Mouse (Mus musculus) small intestine, adult 2 months (tissue): ENCODE measurements at regions not wholly inside any gene's neighbourhood (a gene's known extent, or its start where the extent isn't known, plus 50 kb on each side); places are given as distances from the start of the nearest gene placed in this dataset.

Source experiments
- CTCF ChIP-seq: fragments of 200-500 bp; IDR thresholded peaks from 2 replicates; pipeline ENCODE4 v1.5.1; 2012; ENCODE audit warnings: low read depth, mild to moderate bottlenecking, control low read depth, inconsistent platforms, low read length, moderate library complexity, mixed read lengths; ENCODE audit not compliant: insufficient replicate concordance, insufficient read length; ENCODE audit errors: extremely low read depth
- POLR2A ChIP-seq: fragments of 200-500 bp; IDR thresholded peaks from 2 replicates; pipeline ENCODE4 v1.6.1; 2012; ENCODE audit warnings: low read depth, mild to moderate bottlenecking, control low read depth, inconsistent platforms, low read length, moderate library complexity

DNA sequence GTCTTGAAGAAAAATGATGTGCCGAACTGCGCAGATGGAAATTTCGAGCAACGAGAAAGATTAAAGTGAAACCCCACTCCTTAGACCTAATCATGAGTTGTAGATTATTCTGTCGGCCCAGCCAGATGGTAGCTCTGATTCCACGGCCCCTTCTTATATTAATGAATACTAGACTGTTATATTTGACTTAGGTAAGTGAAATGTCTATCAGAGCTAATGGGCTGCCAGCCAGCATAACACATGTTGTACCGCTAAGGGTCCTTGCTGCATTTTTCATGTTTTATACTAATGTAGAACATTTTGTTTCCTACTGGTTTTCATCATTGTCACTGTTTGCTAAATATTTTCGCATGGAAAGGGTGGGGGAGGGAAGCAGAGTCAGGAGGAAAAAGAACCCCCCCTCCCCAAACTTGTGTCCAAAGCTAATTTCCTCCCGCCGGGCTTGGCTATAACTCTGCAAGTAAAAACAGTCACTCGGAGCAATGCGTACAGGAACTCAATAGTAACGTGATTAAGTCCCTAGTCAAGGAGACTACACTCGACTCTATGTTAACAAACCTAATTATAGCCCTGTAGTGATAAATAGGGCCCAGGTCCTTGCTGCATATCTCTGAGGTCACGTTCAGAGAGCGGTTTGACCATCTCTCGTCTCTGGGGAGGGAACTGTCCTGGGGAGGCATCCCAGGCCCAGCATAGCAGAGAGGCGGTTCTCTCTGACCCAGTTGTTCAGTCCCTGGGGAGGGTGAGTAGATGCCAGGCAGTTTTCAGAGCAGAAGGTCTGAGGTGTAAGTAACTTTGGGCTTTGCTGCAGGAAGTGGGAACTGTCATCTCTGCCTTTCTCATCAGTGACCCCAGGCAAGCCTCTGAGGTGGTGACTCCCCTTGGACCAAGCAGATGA lies 56.0 kb upstream of the Comtd1 start:
- no peak for TF ChIP-seq CTCF
- no peak for TF ChIP-seq POLR2A
